Mouse (Mus musculus) kidney, postnatal 0 days (tissue): Measurements from ENCODE around the gene Wdr49. TPM values are rescaled to one million over a fixed set of nuclear protein-coding genes. Genes with fewer than 3 reads are reported as not detected.

Experiments used
- ATAC-seq: fragments of 200-750 bp; cut with Nextera tagmentation; replicated peaks from 2 replicates; pipeline ENCODE4 v1.8.0; 2017; ENCODE audit warnings: low read depth, moderate number of reproducible peaks, moderate TSS enrichment, moderate library complexity; ENCODE audit not compliant: low FRiP score
- DNase-seq: peaks from one replicate; pipeline ENCODE4 v3.0.0-alpha.2; 2016; ENCODE audit warnings: low spot score
- H3K27ac ChIP-seq: fragments of 300-500 bp; sonication (generic); 2 replicates; pipeline ENCODE4 v1.5.1; 2014; ENCODE audit warnings: mild to moderate bottlenecking
- H3K27me3 ChIP-seq: fragments of 300-500 bp; sonication (generic); 2 replicates; pipeline ENCODE4 v1.6.1; 2014; ENCODE audit warnings: low read length, mixed read lengths; ENCODE audit not compliant: insufficient read depth
- H3K36me3 ChIP-seq: fragments of 300-500 bp; sonication (generic); 2 replicates; pipeline ENCODE4 v1.6.1; 2014; ENCODE audit warnings: low read length, mixed read lengths; ENCODE audit not compliant: insufficient read depth
- H3K4me1 ChIP-seq: fragments of 300-500 bp; sonication (generic); replicated peaks from 2 replicates; pipeline ENCODE4 v1.6.1; 2014; ENCODE audit warnings: antibody characterized with exemption, low read length, mixed read lengths; ENCODE audit not compliant: insufficient read depth
- H3K4me2 ChIP-seq: fragments of 300-500 bp; sonication (generic); 2 replicates; pipeline ENCODE4 v1.6.1; 2014; ENCODE audit warnings: mild to moderate bottlenecking, low read length, moderate library complexity, mixed read lengths
- H3K4me3 ChIP-seq: fragments of 300-500 bp; sonication (generic); replicated peaks from 2 replicates; pipeline ENCODE4 v1.5.1; 2014; ENCODE audit warnings: low read depth, low read length
- H3K9ac ChIP-seq: fragments of 300-500 bp; sonication (generic); 2 replicates; pipeline ENCODE4 v1.6.1; 2014; ENCODE audit warnings: low read depth, low read length
- H3K9me3 ChIP-seq: fragments of 300-500 bp; sonication (generic); replicated peaks from 2 replicates; pipeline ENCODE4 v1.6.1; 2016; ENCODE audit warnings: low read length, inconsistent platforms, mixed read lengths
- CTCF ChIP-seq: IDR thresholded peaks from 2 replicates; pipeline ENCODE4 v1.5.1; 2016; ENCODE audit warnings: antibody characterized with exemption, low read depth, mild to moderate bottlenecking, moderate library complexity
- WGBS: fragments of 180-500 bp; shearing (Covaris S2); extraction: QIAGEN DNeasy Blood & Tissue Kit; methylation state at CpG from one replicate; pipeline ENCODE4 v1.1.7; 2014; 5-methylcytosine and 5-hydroxymethylcytosine counted together
- polyA plus RNA-seq: library from polyadenylated mRNA; unstranded; fragments of >200 nt; fragmentation: Nextera tagmentation; extraction: Ambion mirVana; gene quantifications from 2 replicates; pipeline ENCODE4 v1.2.1, GENCODE M21; 2015

Gene Wdr49
- polyA plus RNA-seq, 1 experiment from 2014 or later: not detected

DNA sequence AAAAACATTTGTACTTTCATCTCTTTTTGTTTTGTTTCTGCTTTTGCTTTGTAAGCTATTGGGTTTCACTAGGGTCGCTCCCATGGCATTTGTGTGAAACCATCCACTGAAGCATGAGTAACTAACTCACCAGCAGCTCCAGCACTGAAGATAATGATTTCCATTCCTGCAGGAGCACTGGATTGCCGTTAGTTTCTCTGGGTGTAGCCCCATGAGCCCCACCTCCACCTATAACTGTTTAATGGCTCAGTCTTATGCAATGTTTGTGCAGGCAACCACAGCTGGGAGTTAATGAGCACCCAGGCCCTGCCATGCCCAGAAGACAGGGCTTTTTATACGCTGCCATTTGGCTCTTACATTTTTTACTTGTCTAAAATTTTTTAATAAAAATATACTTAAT, 11.0 kb upstream of the Wdr49 start:
- Histone ChIP-seq H3K4me2 (no peak overlapping the region), H3K4me3 (no peak overlapping the region), H3K9ac (no peak overlapping the region), H3K36me3 (no peaks in the 10 kb centered on the region), H3K9me3 (no peaks in the 10 kb centered on the region), H3K4me1 (no peaks in the 10 kb centered on the region), H3K27me3 (no peaks in the 10 kb centered on the region), H3K27ac (no peak overlapping the region)
- ATAC-seq (no peak), DNase-seq (no peak)
- TF ChIP-seq CTCF: no peak
- WGBS: 45% methylated on average over 3 of the region's 3 CpGs

GRCm38 (mm10) chr3:75475106-75475505, 6.8 kb downstream of the Wdr49 start:
- WGBS: 72% methylated on average over 7 of the region's 7 CpGs
- no peaks in the 10 kb centered on the region for H3K27me3 ChIP-seq
- H3K4me1 ChIP-seq: no peaks in the 10 kb centered on the region
- DNase-seq: no peak
- H3K4me2 ChIP-seq: no peak overlapping the region
- ATAC-seq: no peak
- no peak for TF ChIP-seq CTCF
- H3K4me3 ChIP-seq: no peak overlapping the region
- H3K9ac ChIP-seq: no peak overlapping the region
- no peak overlapping the region for H3K27ac ChIP-seq
- no peaks in the 10 kb centered on the region for H3K36me3 ChIP-seq
- H3K9me3 ChIP-seq: no peaks in the 10 kb centered on the region

GRCm38 (mm10) chr3:75474657-75475056, 7.3 kb downstream of the Wdr49 start:
- H3K27ac ChIP-seq: no peak overlapping the region
- H3K9me3 ChIP-seq: no peaks in the 10 kb centered on the region
- WGBS: 83% methylated on average over 7 of the region's 7 CpGs
- TF ChIP-seq CTCF: no peak
- H3K36me3 ChIP-seq: no peaks in the 10 kb centered on the region
- no peaks in the 10 kb centered on the region for H3K27me3 ChIP-seq
- H3K4me1 ChIP-seq: no peaks in the 10 kb centered on the region
- H3K9ac ChIP-seq: no peak overlapping the region
- H3K4me3 ChIP-seq: no peak overlapping the region
- H3K4me2 ChIP-seq: no peak overlapping the region
- ATAC-seq (no peak), DNase-seq (no peak)

GRCm38 (mm10) chr3:75468154-75468553, 13.8 kb downstream of the Wdr49 start:
- Histone ChIP-seq H3K4me3 (no peak overlapping the region), H3K27me3 (no peaks in the 10 kb centered on the region), H3K36me3 (no peaks in the 10 kb centered on the region), H3K27ac (no peak overlapping the region), H3K9ac (no peak overlapping the region), H3K4me1 (no peaks in the 10 kb centered on the region), H3K4me2 (no peak overlapping the region), H3K9me3 (no peaks in the 10 kb centered on the region)
- DNase-seq (no peak), ATAC-seq (no peak)
- 77% methylated on average over 7 of the region's 7 CpGs for WGBS
- no peak for TF ChIP-seq CTCF

GRCm38 (mm10) chr3:75430564-75431181, 51.3 kb downstream of the Wdr49 start:
- H3K9ac ChIP-seq: no peak overlapping the region
- no peak for TF ChIP-seq CTCF
- WGBS: 60% methylated on average over 4 of the region's 4 CpGs
- H3K4me1 ChIP-seq: no peaks in the 10 kb centered on the region
- no peaks in the 10 kb centered on the region for H3K27me3 ChIP-seq
- ATAC-seq: no peak
- no peak overlapping the region for H3K27ac ChIP-seq
- DNase-seq: no peak
- no peak overlapping the region for H3K4me2 ChIP-seq
- H3K36me3 ChIP-seq: no peaks in the 10 kb centered on the region
- H3K4me3 ChIP-seq: no peak overlapping the region
- no peaks in the 10 kb centered on the region for H3K9me3 ChIP-seq

DNA sequence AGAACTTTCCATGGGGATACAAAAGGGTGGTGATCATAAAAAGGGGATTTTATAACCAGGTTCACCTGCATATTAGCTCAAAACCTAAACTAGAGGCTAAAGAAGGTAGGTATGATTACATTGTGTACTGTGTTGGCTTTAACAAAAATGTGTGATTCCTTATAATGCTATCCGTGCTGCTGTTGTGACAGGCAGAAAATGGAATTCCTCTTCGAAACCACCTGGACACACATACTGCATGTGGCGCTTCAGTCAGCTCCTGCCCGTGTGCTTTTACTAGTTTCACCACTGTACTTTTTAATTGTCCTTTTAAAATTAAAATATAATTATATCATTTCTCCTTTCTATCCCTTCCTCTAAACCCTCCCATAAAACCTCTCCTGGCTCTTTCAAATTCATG, 86.0 kb downstream of the Wdr49 start:
- Histone ChIP-seq H3K9ac (no peak overlapping the region), H3K27me3 (no peaks in the 10 kb centered on the region), H3K9me3 (no peaks in the 10 kb centered on the region), H3K4me2 (no peak overlapping the region), H3K27ac (no peak overlapping the region), H3K4me3 (no peak overlapping the region), H3K4me1 (no peaks in the 10 kb centered on the region), H3K36me3 (no peaks in the 10 kb centered on the region)
- 93% methylated on average over 4 of the region's 4 CpGs for WGBS
- DNase-seq: no peak
- no peak for ATAC-seq
- no peak for TF ChIP-seq CTCF
